Mouse (Mus musculus) lung, postnatal 0 days (tissue): ENCODE measurements at regions not wholly inside any gene's neighbourhood (a gene's known extent, or its start where the extent isn't known, plus 50 kb on each side); places are given as distances from the start of the nearest gene placed in this dataset.

ENCODE experiments used
- CTCF ChIP-seq: IDR thresholded peaks from 2 replicates; pipeline ENCODE4 v1.5.1; 2016; ENCODE audit warnings: antibody characterized with exemption, mild to moderate bottlenecking
- EP300 ChIP-seq: IDR thresholded peaks from 2 replicates; pipeline ENCODE4 v1.6.1; 2016; ENCODE audit warnings: antibody characterized with exemption, mild to moderate bottlenecking, control low read depth

DNA sequence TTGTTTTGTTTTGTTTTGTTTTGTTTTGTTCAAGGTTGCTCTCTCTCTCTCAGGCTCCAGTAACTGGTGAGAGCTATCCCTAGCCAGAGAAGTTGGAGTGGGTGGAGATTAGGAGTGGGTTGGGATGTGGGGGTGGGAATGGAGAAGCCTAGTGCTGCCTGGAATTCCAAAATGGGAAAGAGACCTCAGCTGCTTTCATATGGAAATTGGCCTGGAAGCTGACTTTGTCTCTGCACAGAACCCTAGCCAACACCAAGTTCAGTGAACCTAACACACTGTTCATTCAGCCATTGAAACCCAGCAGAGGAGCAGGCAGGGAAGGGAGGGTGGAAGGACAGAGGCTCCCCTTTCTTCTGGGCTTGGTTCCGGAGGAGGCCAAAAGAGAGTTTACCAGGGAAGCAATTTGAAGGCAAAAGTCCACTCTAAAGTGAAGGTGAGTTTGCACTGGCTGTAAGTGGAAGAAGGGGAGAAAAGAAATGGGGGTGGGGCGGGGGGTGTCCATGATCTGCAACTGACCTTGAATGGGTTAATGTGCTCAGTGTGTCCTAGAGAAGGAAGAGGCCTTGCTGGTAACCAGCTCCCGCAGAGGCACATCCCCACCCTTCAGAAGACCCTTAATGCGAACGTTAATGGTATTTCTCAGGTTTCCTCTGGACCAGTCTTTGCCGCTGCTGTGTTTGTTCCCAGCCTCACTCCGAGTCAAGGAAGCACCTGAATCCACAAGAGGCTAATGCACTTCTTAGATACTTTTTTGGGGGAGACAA is 245.1 kb downstream of the Insig2 start:
- no peak for TF ChIP-seq CTCF
- TF ChIP-seq EP300 = no peak
